Mouse (Mus musculus): ENCODE data around the gene Cc2d2a.

DNA sequence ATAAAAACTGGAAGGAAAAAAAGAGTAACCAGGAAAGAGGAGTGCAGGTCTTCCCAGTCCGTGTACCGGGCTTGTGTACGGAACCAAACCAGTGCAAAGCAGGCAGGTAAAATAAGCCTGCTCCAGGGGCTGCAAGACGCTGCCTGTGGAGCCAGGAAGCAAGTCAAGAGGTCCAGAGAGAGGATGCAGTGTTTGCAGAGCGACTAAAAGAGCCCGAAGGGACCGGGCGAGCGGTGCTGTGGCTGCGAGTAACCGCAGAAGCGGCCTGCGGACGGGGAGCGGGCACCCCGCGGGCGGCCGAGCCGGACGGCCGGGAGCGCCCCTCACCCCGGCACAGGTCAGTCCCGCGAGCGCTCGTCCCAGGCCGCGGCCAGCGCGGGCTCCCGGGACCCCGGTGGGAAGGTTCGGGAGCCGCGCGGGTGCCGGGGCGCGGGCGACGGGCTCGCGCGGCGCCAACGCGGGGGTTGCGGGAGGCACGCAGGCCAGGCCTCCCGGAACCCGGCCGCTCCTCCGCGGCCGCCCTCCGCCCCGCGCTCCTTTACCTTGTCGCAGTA is 119.4 kb downstream of the Cc2d2a start:
- TF ChIP-seq CTCF (IDR thresholded peaks at IDR 0.05; ENCODE audit: insufficient read depth, low read length) (no peak), POLR2A (IDR thresholded peaks at IDR 0.05; ENCODE audit: borderline replicate concordance, extremely low read depth, low read depth, low read length) (no peak)

Data from lung, adult 2 months (tissue).